Mouse (Mus musculus): ENCODE data around the gene Bhlha15. TPM values are rescaled to one million over a fixed set of nuclear protein-coding genes. Genes with fewer than 3 reads are reported as not detected.

Gene Bhlha15
- total RNA-seq (2023): 1.1 TPM

DNA sequence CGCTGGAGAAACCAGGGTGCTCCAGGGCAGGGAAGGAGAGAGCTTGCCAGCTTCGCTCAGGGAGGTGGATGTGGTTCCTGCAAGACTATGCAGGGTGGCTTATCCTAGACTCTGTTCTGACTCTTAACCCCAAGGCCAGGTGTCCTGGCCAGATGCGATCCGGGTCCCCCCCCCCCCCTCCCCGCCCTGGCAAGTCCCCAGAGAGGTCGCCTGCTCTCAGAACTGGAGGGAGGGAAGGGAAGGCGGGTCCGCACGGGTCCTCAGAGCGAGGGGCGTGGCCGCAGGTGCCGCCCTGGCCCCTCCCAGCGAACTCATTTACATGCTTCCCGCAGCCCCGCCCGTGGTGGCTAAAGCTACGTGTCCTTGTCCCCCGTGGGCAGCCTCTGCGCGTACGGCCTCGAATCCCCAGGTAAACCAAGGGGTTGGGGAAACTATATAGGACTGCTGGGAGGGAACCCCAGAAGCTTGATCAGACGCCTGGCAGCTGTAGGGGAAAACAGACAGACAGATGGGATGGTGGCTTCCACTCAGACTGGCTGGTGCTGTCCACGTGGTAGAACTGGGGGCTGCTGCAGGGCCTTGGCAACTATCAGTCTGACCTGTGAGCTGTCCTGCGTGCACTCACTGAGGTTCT lies at the start of gene Bhlha15:
TSS of gene Bhlha15 (plus strand) at position 337 of the 634 bp plus-strand sequence.

GRCm38 (mm10) chr5:144223503-144223862 lies 33.4 kb downstream of the Bhlha15 start, which contains the start of gene Tecpr1:
TSS of gene Tecpr1 (minus strand) at chr5:144223615.

Other genes with a start within 250 kb of the Bhlha15 start
- 68.4 TPM for gene Ccz1, start 175.4 kb upstream of the Bhlha15 start, total RNA-seq (2023)
- gene Ocm, start 163.6 kb upstream of the Bhlha15 start, total RNA-seq (2023): not detected
- 32.4 TPM for gene Lmtk2, start 89.8 kb upstream of the Bhlha15 start, total RNA-seq (2023)
- 425 TPM for gene Tecpr1, start 33.3 kb downstream of the Bhlha15 start, total RNA-seq (2023)
- 43.6 TPM for gene Bri3, start 54.2 kb downstream of the Bhlha15 start, total RNA-seq (2023)
- gene Baiap2l1, start 167.8 kb downstream of the Bhlha15 start, total RNA-seq (2023): 1.2 TPM

Measured in CD8-positive naive resting alpha-beta T cell, adult 57 days (primary cell).